Mouse (Mus musculus): ENCODE measurements around the gene Bcas3.

Gene Bcas3

DNA sequence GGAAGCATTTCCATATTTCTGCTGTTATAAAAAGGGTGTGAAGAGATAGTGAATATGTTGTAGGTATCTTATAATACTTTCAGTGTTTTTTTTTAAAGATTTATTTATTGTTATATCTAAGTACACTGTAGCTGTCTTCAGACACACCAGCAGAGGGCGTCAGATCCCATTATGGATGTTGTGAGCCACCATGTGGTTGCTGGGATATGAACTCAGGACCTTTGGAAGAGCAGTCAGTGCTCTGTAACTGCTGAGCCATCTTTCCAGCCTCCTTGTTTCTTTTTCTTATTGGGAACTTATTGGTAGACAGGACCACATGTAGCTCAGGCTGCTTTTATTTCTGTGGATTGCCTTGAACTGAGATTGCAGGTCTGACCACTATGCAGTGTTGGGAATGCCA, 27.1 kb downstream of the Bcas3 start:
- DNase-seq = no peak

DNA sequence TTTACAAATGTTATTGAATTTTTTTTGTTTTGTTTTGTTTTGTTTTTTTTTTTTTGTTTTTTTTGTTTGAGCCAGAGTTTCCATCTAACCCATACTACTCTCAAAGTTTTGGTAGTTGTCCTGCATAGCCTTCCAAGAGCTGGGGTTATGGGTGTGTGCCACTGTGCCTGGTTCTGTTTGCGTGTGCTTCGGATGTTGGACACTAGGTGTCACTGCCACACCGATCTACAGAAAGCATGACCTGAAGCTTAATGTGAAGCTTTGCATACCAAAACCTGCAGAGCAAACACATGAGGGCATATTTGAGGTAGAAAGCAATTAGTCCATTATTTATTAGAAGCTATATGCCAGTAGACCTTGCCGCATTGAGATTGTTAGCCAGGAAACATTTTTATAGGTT, 29.1 kb downstream of the Bcas3 start:
- DNase-seq = peak; percentile 57

DNA sequence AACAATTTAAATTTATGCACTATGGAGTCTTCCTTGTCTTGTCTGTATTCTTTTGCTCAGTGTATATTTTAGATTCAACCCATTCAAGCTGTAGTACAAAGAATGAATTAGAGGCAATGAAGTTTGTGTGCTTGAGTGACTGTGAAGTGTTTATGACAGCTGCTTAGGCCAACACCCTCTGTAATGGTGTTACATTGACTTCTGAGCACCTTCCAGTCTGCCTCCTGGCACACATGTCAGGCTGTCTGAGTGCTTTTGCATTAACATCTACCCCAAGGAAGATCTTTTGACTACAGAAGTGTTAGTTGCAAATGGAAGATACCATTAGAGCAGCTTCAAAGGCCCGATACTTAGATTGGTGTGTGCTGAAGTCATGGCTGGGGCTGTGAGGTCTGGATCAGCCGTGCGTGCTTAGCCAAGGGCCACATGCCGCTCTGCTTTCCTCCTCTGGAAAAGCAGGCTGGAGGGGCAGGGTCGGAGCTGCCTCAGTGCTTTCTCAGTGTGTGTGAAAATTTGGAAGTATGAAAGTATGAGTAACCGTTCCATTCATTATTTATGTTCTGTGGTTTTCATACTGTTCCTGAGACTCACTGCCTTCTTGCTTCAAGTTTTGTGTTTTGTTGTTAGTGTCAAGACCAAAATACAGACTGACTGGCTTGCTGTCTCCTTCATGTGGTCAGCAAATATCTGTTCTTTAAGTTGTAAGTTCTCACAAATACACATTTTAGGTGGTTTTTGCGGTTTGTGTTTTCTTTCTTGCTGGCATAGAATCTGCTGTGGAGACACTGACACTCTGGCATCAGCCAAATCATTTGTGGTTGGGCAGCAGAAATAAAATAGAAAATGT, 31.2 kb downstream of the Bcas3 start:
- DNase-seq = no peak

DNA sequence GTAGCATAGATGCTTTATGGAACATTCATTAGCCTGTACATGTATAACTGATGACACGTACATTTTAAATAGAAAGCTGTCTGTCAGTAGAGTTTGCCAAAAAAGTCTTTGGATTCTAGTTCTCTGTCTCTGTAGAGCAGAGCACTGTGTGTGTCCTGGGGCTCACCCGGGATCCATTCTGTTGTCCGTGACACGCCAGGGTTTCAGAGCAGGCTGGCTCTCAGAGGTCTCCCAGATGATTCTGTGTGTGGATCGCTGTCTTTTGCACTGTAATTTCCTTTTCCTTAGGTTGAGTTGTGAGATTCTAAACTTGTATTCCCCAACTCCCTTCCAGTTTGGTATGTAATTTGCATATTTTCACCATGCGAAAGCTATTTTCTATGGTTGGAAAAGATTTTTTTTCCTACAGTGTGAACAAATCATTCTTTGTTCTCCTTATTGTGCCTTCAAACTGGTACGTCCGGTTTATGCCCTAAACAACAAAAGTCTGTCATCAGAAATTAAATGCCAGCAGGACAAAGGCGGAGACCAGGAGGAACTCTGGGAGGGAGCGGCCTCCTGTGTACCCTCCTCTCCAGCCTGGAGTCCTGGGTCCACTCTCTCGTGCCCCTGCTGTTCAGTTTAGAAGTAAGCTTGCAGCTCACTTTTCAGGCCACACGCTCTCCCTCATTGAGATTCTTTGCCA, 39.4 kb downstream of the Bcas3 start:
- DNase-seq = peak; percentile 21

DNA sequence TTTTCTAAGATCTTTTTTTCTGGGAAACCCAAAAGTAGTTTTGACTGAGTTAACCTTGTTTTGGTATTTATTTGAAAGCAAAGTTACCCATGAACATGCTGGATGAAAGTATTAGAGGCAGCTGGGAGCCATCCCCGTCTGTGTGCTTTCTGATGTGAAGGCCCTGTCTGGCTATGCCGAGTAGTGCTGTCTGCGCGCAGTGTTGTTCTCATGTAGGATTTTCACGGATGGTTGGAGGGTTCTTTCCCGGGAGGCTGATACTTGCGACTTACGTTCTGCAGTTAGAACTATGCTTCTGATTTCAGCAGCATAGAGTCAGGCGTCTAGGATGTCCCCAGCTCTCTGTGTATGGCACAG, 39.9 kb downstream of the Bcas3 start:
- DNase-seq = no peak

DNA sequence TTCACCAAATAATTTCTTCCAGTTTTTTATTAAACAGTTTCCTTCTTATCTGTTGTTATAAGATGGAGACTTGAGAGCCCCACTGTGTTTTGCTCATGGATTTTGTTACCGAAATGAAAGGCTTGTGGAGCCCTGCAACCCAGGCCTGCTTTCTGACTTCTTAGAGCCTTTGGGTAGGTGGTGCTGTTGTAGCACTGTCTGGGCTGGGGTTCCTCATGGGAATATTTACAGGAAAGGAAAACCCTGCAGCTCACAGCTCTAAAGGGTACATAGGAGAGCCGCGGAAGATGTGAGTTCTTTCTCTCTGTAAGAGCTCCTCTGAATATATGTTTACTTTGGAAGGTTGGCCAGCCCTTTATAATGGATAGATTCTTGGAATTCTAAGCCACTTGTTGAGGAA, 41.0 kb downstream of the Bcas3 start:
- DNase-seq = no peak

DNA sequence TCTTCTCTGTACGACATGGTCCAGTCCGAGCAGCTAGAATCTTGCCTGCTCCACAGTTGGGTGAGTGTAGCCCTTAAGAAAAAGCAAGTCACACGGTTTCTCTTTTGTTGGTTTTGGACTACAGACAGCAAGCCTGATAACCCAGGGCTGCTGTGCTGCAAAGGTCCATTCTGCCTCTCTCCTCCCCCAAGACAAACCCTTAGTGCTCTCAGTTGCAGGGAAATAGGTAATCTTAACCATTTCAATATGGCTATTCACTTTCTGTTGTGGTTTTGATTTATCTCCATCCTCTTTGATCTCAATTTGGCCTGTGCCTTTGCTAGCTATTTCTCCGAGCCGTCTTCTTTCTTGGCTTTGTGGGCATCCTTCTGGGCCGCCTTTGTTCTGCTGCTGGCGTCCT, 42.4 kb downstream of the Bcas3 start:
- no peak for DNase-seq

DNA sequence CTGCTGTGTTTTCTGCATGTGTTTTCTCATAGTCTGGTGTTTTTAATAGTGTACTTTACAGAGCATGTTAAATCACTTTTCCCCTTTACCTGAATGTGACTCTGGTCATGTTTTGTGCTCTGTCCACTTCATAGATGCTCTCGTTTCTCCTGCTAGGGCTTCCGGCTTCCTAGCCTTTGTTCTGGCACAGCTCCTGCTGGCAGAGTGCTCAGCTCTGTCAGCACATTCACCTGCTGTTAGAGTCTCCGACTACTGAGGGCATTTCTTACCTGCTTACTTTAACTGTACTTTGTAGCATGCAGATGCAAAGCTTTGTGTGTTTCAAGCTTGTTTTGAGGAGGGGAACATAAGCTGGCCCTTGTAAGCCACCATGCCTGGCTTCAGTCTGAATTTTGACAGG, 53.6 kb downstream of the Bcas3 start:
- DNase-seq = no peak

DNA sequence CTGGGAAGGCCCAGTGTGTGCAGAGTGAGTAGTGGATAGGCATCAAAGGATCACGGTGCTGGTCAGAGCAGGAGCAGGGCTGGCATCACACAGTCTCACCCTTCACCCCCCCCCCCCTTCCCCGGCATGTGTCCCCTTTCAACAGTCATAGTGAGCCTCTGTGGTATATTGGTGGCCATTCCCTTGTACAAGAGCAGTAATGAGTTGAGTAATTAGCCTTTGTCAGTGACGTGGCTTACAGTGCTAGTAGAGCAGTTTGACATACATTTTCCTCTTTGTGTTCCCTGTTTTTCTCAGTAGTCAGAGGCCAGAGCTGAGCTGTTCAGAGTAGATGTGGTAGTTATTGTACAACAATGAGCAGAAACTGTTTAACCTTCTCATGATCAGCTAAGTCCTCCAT, 54.7 kb downstream of the Bcas3 start:
- no peak for DNase-seq

DNA sequence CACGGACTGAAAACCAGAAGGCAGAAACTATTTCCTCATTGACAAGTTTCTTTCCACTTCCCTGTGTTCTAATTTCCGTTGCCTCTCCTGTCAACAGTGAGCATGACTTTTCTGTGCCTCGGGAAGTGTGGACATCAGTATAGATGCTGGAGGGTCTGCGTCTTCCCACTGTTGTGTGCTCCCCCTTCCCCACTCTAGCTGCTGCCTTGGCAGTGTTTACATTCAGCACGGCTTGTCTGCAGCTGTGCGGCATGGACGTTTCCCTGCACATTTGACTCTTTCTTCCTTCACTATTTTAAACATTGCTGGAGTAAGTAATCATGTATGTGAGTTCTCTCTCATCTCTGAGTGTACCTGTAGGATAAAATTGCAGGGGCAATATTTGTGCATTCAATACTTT, 59.4 kb downstream of the Bcas3 start:
- DNase-seq = no peak

DNA sequence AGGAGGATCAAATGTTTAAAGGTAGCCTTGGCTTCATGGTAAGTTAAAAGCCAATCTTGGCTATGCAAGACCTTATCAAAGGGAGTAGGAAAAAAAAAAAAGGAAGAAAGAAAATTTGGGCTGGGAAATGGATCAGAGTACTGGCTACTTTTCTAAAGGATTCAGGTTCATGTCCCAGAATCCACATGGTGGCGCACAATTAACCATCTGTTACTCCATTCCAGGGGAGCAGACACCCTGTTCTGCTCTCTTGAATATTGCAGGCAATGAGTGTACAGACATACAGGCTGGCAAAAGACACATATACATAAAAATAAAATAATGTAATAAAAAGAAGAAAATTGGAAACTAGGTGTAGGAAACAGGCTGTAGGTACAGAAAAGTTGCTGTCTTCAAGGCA, 61.5 kb downstream of the Bcas3 start:
- DNase-seq = no peak

DNA sequence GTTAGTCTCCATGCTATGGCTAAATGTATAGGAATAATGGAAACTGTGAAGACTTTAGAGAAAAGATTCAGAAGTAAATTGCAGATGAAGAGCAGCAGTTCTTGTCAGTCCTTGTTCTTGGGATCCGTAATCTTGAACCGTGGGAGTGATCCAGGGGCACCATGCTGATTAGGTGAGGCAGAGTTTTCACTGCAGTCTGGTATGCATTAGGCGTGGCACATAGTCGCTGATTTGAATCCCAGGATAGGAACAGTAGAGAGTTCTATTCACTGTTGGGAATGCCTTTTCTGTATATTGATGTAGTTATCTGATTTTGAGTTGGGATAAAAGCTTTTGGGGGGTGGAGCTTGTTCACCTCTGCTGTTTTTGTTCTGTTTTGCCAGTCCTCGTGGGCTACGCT, 74.4 kb downstream of the Bcas3 start:
- no peak for DNase-seq

DNA sequence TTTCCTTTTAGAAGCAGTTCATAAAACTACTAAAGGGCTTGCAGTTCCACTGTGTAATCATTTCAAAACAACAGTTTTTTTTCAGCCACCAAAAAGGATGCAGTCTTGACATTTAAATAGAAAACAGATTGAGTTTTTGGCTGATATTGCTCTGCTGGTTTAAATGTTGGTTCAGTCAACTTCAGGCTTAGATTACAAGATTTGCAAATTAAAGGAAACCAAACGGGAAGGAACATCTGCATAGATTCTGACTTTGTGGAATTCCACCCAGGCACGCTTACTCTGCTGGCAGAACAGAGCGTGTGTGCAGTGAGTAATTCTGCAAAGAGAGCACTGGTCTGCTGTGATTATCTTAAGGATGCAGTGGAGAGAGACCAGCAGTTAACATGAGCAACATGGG, 75.3 kb downstream of the Bcas3 start:
- DNase-seq = peak; percentile 8

DNA sequence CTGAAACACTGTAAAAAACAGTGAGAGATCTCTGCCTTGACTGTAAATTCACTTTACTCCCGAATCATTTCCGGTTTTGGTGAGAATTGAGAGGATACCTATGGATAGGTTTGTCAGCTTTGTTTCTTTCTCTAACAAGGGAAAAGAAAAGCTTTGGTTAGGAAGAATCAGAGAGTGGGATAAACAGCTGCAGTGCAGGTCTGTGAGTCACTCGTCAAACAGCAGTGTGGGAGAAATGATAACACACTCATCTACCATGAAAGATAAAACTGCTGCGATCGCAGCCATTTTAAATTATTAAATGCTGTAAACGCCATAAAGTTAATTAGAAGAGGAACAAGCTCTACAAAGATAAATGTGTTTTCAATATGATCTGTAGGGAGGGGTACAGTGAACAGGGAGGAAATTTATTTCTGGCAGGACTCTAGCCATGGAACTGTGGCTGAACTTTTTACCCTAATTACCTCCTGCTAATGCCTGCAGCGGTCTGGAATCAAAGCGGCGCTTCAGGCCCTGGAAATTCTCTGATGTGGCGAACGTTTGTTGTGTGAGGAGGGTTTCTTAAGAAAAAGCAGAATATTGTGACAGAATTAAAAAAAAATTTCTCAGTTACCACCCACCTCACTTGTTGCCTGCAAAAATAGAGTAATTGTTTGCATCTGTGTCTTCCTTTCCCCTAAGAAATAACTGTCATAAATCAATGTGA, 77.9 kb downstream of the Bcas3 start:
- no peak for DNase-seq

DNA sequence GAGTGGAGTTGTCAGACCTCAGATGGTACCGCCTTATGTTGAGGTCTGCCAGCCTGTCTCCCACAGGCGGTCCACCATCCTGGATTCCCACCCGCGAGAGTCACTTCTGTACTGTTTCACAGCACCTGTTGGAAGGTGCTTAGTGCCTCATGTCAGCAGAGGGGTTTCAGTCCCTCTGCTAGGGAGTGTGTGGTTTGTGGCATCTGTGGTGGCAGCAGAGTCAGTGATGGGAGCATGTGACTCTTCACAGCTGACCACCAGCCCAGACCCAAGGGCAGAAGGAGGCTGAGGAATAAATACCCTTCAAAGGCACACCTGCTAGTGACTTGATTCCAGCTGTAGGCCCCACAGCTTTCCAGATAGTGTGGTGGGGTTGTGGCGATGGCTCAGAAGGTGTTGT, 94.4 kb downstream of the Bcas3 start:
- no peak for DNase-seq

DNA sequence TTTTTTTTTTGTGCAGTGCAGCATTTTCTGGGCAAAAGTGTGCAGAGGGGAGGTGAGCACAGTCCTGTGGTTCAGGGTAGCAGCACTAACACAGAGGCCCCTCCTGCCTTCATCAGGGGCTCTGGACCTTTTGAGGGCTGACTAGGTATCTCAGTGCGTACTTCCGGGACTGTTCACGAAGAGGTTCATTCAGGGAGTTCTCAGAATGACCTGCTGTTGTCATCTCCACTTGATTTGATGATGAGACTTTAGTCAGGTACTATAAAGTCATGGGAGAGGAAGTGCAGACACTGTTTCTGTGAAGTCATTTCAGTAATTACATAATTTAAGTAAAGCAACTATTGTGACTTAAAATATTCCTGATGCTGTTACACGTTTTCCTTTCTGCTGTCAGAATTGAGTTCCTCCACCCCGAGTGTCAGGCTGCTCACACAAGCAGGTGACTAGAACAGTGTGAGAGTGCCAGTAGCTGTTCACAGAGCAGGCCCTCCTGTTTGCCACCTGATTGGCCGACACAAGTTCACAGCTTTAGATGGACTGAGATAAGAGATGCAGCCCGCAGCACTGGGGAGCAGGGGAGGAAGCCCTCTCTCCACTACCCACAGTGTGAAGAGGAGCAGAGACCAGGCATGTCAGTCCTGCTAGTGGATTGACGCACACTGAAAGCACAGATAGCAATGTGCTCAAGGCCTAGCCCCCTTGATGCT, 100.8 kb downstream of the Bcas3 start:
- no peak for DNase-seq

DNA sequence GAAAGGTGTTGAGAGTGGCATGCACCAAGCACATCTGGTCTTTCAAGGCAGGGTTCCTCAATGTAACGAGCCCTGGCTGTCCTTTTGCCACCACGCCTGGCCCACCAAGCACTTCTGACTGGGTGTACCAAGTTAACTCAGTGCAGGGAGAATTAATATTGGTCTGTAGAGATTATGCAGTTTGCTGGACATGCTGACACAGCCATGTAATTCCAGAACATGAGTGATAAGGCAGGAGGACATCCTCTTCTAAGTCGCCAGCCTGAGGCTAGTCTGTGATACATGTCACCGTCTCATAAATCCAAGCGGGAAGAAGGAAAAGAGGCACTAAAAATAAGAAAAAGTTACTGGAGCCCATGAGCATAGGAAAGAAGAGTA, 101.3 kb downstream of the Bcas3 start:
- no peak for DNase-seq

DNA sequence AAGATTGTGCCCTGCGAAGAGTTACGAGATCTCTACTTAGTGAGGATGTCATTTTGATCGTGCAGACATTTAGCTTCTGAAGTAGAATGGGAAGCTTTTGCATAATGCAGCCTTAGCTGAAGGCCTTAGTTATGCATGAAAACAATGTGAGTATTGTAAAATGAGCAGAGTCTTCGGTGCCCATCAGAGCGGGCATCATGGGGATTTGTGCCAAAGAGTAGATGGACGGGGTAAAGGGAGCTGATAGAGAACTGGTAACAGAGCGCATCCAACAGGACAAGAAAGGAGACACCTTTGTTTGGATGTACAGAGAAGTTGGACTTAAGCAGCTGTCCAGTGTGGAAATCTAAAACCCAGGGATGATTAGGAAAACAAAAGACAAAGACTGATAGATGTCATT, 108.6 kb downstream of the Bcas3 start:
- DNase-seq = peak; percentile 17

DNA sequence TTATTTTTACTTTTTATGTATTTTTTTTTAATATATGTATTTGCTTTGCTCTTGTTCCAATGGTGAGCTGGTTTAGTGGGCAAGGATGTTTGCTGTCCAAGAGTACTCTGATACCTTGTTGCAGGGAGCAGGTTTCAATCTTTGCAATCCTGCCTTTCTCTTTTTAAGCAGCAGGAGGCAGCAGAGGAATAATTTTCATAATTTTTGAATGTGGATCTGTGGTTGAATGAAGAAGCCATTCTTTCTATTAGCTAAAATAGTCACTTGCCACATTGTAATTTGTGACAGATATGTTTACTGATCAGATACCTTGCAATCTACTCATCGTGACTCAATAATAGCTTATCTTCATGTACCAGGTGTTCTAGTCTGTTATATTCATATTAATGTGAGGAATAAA, 116.6 kb downstream of the Bcas3 start:
- peak; percentile 41 for DNase-seq

DNA sequence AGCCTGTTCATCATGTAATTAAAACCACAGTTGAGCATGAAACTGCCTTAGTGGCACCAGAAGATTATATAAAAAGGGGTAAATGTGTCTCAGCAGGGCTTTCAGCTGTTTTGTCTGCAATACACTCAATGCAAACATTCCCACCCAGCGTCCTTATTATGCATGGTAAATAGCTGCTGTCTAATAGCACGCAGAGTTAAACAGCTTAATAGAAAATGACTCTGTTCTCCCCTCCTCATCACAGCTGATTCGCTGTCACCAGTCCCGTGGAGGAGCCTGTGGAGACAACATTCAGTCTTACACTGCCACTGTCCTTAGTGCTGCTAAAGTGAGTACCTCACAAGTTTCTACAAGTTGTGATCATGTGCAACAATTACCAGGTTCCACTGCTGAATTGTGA, 117.5 kb downstream of the Bcas3 start:
- DNase-seq = no peak

DNA sequence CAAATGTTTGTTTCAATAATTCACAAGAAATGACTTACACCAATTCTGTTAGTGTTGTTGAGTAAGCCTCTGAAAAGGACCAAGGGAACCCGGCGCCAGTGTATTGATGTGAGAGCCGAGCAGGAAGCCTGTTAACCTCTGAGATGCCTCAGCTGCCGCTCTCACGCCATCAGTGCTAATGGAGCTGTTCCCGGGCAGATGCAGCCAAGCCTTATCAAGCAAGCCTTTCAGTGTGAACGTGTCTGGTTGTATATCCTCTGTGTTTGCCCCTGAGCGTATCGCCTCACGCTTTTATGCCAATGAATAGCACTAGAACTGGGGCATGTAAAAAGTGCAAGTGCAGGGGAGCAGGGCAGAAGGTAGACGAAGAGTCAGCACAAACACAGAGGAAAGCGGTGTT, 121.4 kb downstream of the Bcas3 start:
- DNase-seq = no peak

DNA sequence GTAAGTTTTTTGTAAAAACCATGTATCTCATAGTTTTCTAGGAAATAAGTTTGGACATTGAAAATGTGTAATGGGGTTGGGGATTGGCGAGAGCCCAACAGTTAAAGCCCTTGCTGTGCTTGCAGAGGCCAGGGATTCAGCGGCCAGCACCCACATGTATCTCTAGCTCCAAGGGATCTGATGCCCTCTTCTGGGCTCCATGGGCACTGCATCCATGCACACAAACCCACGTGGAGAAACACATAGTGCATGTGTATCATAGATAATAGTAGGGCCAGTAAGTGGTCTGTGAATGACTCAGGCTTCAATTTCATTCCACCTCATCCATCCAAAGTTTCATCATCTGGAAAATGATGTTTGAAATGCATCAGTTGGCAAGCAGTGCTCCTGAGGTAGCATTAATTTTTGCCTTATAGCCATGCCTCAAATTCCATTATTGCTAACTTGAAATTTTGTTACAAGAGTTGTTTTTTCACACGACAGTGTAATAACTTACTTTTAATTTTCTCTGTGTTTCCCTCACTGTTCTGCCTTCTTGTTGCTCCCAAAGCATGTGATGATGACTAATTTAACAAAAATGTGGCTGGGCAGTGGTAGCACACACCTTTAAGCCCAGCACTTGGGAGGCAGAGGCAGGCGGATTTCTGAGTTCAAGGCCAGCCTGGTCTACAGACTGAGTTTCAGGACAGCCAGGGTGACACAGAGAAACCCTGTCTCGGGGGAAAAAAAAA, 129.9 kb downstream of the Bcas3 start:
- DNase-seq = no peak

All from right cerebral cortex, adult 18-20 months (tissue).